Mouse (Mus musculus) limb, embryonic 11.5 days (tissue): ENCODE data around the gene Mvd. TPM values are rescaled to one million over a fixed set of nuclear protein-coding genes. Genes with fewer than 3 reads are reported as not detected.
A peak's percentile ranks its signal among the peaks of the same experiment; 100 is the strongest.

ENCODE experiments used
- ATAC-seq: fragments of 200-750 bp; cut with Nextera tagmentation; 2 replicates; pipeline ENCODE4 v1.8.0; 2017; ENCODE audit warnings: low read depth; ENCODE audit not compliant: insufficient number of reproducible peaks, low FRiP score, low TSS enrichment
- DNase-seq: peaks from one replicate; pipeline ENCODE4 v3.0.0-alpha.2; 2015; ENCODE audit warnings: low spot score
- H3K27ac ChIP-seq: fragments of 300-500 bp; sonication (generic); replicated peaks from 2 replicates; pipeline ENCODE4 v1.5.1; 2014; ENCODE audit warnings: low read depth, mild to moderate bottlenecking, low read length
- H3K27me3 ChIP-seq: fragments of 300-500 bp; sonication (generic); 2 replicates; pipeline ENCODE4 v1.6.1; 2014; ENCODE audit warnings: mild to moderate bottlenecking, low read length, mixed read lengths; ENCODE audit not compliant: control insufficient read depth, insufficient read depth
- H3K36me3 ChIP-seq: fragments of 300-500 bp; sonication (generic); 2 replicates; pipeline ENCODE4 v1.6.1; 2014; ENCODE audit warnings: mild to moderate bottlenecking, low read length, moderate library complexity, mixed read lengths; ENCODE audit not compliant: control insufficient read depth, insufficient read depth
- H3K4me1 ChIP-seq: fragments of 300-500 bp; sonication (generic); 2 replicates; pipeline ENCODE4 v1.6.1; 2014; ENCODE audit warnings: low read length, mixed read lengths; ENCODE audit not compliant: control insufficient read depth, insufficient read depth
- H3K4me2 ChIP-seq: fragments of 300-500 bp; sonication (generic); 2 replicates; pipeline ENCODE4 v1.6.1; 2014; ENCODE audit warnings: low read depth, mild to moderate bottlenecking, moderate library complexity; ENCODE audit not compliant: severe bottlenecking
- H3K4me3 ChIP-seq: fragments of 300-500 bp; sonication (generic); 2 replicates; pipeline ENCODE4 v1.5.1; 2014; ENCODE audit warnings: low read depth, low read length
- H3K9ac ChIP-seq: fragments of 300-500 bp; sonication (generic); 2 replicates; pipeline ENCODE4 v1.6.1; 2014; ENCODE audit warnings: mild to moderate bottlenecking, low read length
- H3K9me3 ChIP-seq: fragments of 300-500 bp; sonication (generic); 2 replicates; pipeline ENCODE4 v1.6.1; 2016; ENCODE audit warnings: low read length; ENCODE audit not compliant: control insufficient read depth
- whole genome bisulfite sequencing: fragments of 180-500 bp; shearing (Covaris S2); extraction: QIAGEN DNeasy Blood & Tissue Kit; methylation state at CpG from one replicate; pipeline ENCODE4 v1.1.7; 2014; 5-methylcytosine and 5-hydroxymethylcytosine counted together
- polyA plus RNA-seq: library from polyadenylated mRNA; unstranded; fragments of >200 nt; fragmentation: Nextera tagmentation; extraction: Ambion mirVana; gene quantifications from 2 replicates; pipeline ENCODE4 v1.2.1, GENCODE M21; 2014

The Mvd gene
- polyA plus RNA-seq, 1 experiment from 2014 or later = 51.3 TPM

GRCm38 (mm10) chr8:122444058-122444748 lies 981 bp upstream of the Mvd start:
- H3K27me3 ChIP-seq = 0 out of 2 replicates have a peak, but pooled peaks cover 2% of the 10 kb centered on the region
- ATAC-seq = no peak
- no peaks in the 10 kb centered on the region for H3K36me3 ChIP-seq
- H3K9ac ChIP-seq = peak overlapping the region; percentile 83
- no peaks in the 10 kb centered on the region for H3K9me3 ChIP-seq
- peak overlapping the region; percentile 82 for H3K27ac ChIP-seq
- DNase-seq = peak; percentile 62
- peak overlapping the region; percentile 68 for H3K4me2 ChIP-seq
- H3K4me3 ChIP-seq = peak overlapping the region; percentile 50
- peaks cover 3% of the 10 kb centered on the region; the same call in 1 of the 2 replicates for H3K4me1 ChIP-seq
- 39% methylated on average over 19 of the region's 19 CpGs for WGBS

GRCm38 (mm10) chr8:122442781-122443180 lies 441 bp downstream of the Mvd start:
- no peak for DNase-seq
- Histone ChIP-seq H3K27me3 (0 out of 2 replicates have a peak, but pooled peaks cover 2% of the 10 kb centered on the region), H3K9ac (peak overlapping the region; percentile 32), H3K9me3 (no peaks in the 10 kb centered on the region), H3K4me1 (peaks cover 5% of the 10 kb centered on the region; the same call in 1 of the 2 replicates), H3K4me3 (peak overlapping the region; percentile 50), H3K27ac (peak overlapping the region; percentile 23; the same call in 1 of the 2 replicates), H3K4me2 (peak overlapping the region; percentile 68), H3K36me3 (peaks cover 4% of the 10 kb centered on the region)
- no peak for ATAC-seq
- WGBS = 0% methylated on average over 12 of the region's 12 CpGs

GRCm38 (mm10) chr8:122442356-122442755 lies 866 bp downstream of the Mvd start:
- Histone ChIP-seq H3K27me3 (0 out of 2 replicates have a peak, but pooled peaks cover 2% of the 10 kb centered on the region), H3K4me3 (peak overlapping the region; percentile 50), H3K9me3 (no peaks in the 10 kb centered on the region), H3K4me2 (peak overlapping the region; percentile 68), H3K9ac (peak overlapping the region; percentile 32), H3K4me1 (peaks cover 5% of the 10 kb centered on the region; the same call in 1 of the 2 replicates), H3K36me3 (peaks cover 4% of the 10 kb centered on the region), H3K27ac (no peak overlapping the region)
- 20% methylated on average over 7 of the region's 7 CpGs for WGBS
- DNase-seq = no peak
- ATAC-seq = no peak

- Histone ChIP-seq H3K9me3 (no peaks in the 10 kb centered on the region), H3K36me3 (peaks cover 10% of the 10 kb centered on the region), H3K4me2 (no peak overlapping the region), H3K4me1 (peaks cover 5% of the 10 kb centered on the region; the same call in 1 of the 2 replicates), H3K27ac (no peak overlapping the region), H3K27me3 (0 out of 2 replicates have a peak, but pooled peaks cover 2% of the 10 kb centered on the region), H3K4me3 (no peak overlapping the region), H3K9ac (no peak overlapping the region)
- no peak for DNase-seq
- 90% methylated on average over 1 of the region's 1 CpGs for WGBS
- ATAC-seq = no peak
Observed at GRCm38 (mm10) chr8:122441326-122441725, 1.9 kb downstream of the Mvd start.

- H3K27me3 ChIP-seq = no peaks in the 10 kb centered on the region
- no peaks in the 10 kb centered on the region for H3K9me3 ChIP-seq
- peaks cover 15% of the 10 kb centered on the region for H3K36me3 ChIP-seq
- H3K4me1 ChIP-seq = peaks cover 5% of the 10 kb centered on the region; the same call in 1 of the 2 replicates
- DNase-seq = no peak
- no peak overlapping the region for H3K9ac ChIP-seq
- no peak overlapping the region for H3K4me2 ChIP-seq
- ATAC-seq = no peak
- WGBS = 96% methylated on average over 16 of the region's 16 CpGs
- H3K4me3 ChIP-seq = no peak overlapping the region
- H3K27ac ChIP-seq = no peak overlapping the region
Observed at GRCm38 (mm10) chr8:122439336-122439735, 3.9 kb downstream of the Mvd start.

- Histone ChIP-seq H3K4me3 (no peak overlapping the region), H3K27me3 (no peaks in the 10 kb centered on the region), H3K36me3 (peaks cover 17% of the 10 kb centered on the region), H3K9me3 (no peaks in the 10 kb centered on the region), H3K4me2 (no peak overlapping the region), H3K27ac (no peak overlapping the region), H3K4me1 (peaks cover 5% of the 10 kb centered on the region; the same call in 1 of the 2 replicates), H3K9ac (no peak overlapping the region)
- DNase-seq (no peak), ATAC-seq (no peak)
- WGBS = 86% methylated on average over 13 of the region's 13 CpGs
Observed at GRCm38 (mm10) chr8:122437708-122438331, 5.4 kb downstream of the Mvd start.

- ATAC-seq (no peak), DNase-seq (no peak)
- H3K4me2 ChIP-seq = no peak overlapping the region
- no peak overlapping the region for H3K4me3 ChIP-seq
- H3K9me3 ChIP-seq = no peaks in the 10 kb centered on the region
- H3K27ac ChIP-seq = no peak overlapping the region
- 84% methylated on average over 20 of the region's 20 CpGs for WGBS
- peaks cover 17% of the 10 kb centered on the region for H3K36me3 ChIP-seq
- H3K27me3 ChIP-seq = no peaks in the 10 kb centered on the region
- H3K4me1 ChIP-seq = peaks cover 8% of the 10 kb centered on the region
- no peak overlapping the region for H3K9ac ChIP-seq
Observed at GRCm38 (mm10) chr8:122436586-122437125, 6.6 kb downstream of the Mvd start.

GRCm38 (mm10) chr8:122436146-122436545 lies 7.1 kb downstream of the Mvd start:
- Histone ChIP-seq H3K36me3 (peaks cover 17% of the 10 kb centered on the region), H3K9me3 (no peaks in the 10 kb centered on the region), H3K4me1 (peaks cover 9% of the 10 kb centered on the region), H3K27ac (no peak overlapping the region), H3K4me3 (no peak overlapping the region), H3K27me3 (no peaks in the 10 kb centered on the region), H3K9ac (no peak overlapping the region), H3K4me2 (no peak overlapping the region)
- DNase-seq = no peak
- ATAC-seq = no peak
- 96% methylated on average over 9 of the region's 9 CpGs for WGBS
